Mouse (Mus musculus): ENCODE data around the gene Slc37a1. TPM values are rescaled to one million over a fixed set of nuclear protein-coding genes. Genes with fewer than 3 reads are reported as not detected.

Gene Slc37a1
- total RNA-seq, 1 experiment from 2014 or later = 15.5 TPM

DNA sequence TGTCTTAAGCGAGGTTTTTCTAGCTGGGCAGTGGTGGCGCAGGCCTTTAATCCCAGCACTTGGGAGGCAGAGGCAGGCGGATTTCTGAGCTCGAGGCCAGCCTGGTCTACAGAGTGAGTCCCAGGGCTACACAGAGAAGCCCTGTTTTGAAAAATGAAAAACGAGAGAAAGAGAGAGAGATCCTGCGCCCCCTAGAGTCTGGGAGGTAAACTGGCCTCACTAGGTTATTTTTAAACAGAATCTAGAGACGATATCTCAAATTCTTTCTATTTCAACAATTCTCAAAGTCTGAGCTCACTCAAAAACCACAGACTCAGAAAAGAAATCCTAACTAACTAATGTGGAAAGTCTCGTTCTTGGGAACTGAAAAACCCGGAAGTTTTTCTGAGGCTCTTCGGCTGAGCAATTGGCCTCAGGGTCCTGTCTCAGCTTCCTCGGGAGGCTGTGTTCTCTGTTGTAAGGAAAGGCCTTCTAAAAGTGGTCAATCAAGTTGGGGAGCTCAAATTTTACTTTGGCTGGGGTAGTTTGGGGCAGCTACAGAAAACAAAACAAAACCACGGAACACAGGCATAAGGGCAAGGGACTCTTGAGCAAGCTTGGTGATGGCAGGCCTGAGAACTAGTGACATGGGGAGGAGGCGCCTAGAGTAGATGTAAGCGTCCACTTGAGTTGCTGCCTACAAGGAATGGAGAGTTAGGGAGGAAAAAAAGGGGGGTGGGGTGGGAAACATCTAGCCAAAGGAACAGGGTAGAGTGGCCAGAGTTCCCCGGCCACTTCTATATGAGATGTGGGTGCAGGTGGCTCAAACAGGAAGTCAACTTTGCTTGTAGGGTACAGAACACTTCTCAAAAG lies 8.0 kb downstream of the Slc37a1 start:
- DNase-seq = no peak

DNA sequence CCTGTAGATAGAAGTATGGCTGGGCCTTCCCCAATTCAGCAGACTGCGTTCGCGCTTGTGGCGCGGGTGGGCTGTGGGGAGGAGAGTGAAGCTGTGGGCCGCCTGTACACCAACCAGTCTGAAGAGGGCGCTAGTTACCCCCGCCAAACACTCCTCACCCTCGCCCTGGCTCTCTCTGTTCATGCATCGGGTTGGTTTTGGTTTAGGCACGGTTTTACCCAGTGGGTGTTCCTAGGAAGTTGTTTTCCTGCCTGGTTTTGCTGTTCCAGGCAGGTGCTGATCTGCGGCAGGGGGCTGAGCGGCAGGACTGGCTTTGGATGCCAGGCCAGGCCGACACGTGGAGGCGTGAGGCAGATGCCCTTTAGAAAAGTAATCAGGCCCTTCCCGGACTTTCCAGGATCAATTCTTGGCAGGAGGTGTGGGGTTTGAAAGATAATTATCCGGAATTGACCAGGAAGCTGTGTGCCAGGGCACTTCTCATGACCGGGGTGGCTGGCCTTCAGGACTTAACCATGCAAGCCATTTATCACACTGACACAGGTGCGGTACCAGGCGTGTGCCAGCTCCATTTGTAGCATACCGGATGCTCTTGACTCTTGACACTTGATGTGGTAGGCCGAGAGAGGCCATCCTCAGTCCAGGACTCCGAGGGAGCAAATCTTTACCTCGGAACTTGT lies 8.8 kb downstream of the Slc37a1 start:
- peak; percentile 42 for DNase-seq

DNA sequence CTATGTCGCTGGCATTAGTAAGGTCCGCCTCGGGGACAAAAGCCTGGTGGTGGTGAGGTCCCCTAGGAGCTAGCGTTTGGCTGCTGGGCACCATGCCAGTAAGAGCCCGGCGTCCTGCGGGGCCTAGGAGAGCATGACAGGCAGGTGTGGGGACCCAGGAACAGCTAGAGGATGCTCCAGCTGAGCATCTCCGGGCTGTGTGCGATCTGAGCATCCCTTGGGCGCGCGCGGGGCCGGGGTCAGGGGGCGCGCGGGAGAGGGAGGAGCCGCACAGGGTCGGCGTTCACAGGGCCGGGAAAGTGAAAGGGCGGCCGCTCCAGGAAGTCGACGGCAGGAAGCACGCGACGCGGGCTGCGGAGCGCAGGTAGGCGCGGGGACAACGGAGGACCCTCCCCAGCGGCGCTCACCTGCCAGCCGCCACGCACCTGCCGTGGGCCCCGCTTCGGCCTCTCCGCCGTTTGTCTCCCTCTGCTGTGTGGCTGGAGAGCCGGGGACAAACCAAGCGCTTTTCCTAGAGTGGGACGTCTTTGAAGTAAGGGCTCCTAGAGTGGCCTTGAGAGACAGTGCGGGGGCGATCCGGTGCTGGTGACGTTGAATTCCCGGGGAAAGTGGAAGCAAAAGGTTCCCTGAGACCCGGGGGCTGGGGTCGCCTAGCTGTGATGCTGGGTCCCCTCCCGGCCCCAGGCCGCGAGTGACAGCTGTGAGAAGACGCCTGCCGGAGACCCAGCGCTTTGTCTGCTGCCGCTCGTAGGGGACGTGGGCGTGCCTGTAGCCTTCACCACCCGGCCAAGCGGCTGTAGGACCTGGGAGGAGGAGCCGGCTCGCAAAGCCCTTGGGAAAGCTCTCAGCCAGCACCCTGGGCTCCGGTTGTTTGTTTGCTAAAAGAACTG lies 9.5 kb downstream of the Slc37a1 start:
- DNase-seq = peak; percentile 91

DNA sequence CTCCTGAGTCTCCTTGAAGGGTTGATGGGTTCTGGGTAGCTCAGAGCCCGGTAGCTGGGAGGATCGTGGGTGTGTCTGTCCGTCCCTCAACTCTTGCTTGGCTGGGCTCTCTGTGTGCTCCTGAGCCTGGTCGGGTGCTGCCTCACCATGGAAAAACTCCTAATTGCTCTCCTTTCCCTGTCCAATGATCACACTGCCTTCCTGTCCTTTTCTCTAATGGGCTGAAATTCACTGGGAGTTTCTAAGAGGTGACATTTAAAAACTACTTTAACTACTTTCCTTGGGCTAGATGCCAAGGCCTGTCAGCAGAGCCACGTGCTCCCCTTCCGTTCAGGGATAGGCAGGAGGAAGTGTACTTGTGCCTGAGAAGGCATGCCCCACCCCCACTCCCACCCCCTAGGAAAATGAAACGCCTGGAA lies 10.9 kb downstream of the Slc37a1 start:
- peak; percentile 68 for DNase-seq

DNA sequence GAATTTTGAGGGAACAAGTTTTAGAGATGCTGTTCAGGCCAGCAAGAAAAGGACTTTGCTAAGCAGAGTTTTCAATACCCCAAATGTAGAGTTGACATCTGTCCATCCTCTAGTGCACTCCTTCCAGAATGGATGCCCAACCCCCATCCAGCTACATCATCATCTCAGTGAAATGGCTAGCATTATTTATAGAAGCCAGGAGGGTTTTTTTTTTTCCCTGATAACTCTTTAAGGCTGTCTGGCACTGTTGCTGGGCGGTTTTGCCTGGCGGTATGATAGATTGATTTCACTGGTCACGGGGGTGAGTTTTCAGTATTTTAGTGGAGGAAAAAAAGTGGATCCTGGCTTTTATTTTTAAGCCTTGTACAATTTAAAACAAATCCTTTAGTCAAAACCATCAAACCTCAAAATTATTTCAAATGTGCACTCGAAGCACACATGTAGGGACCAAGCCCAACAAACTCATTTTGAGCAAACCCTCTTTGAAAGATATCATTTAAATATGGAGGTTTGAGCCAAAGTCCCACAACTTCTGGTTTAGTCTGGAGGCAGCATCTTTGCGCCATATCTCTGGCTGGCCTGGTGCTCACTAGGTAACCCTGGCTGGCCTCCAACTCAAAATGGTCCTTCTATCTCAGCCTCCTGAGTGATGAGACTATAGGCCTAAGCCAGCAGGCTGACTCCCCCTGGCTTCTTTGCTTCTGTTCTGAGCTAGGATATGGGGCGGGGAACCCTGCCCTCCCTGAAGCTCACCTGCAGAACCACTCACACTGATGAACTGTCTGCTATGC lies 12.0 kb downstream of the Slc37a1 start:
- no peak for DNase-seq

DNA sequence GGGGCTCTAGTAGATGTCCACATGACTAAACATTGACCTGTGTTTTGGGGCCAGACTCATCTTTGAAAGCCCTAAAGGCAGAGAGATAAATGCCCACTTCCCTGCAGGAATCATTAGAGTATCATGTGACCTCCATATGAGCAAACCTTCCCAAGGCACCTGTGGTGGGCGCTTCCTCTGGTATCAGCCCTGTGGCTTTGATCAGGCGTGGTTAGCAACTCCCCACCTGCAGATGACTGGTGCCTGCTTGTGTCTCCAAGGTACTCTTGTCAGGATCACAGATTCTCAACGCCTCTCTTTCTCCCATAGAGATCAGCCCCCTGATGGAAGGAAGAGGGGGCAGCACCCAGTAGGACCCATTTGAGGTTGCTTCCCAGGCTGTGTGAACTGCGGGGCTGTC lies 13.4 kb downstream of the Slc37a1 start:
- DNase-seq = no peak

DNA sequence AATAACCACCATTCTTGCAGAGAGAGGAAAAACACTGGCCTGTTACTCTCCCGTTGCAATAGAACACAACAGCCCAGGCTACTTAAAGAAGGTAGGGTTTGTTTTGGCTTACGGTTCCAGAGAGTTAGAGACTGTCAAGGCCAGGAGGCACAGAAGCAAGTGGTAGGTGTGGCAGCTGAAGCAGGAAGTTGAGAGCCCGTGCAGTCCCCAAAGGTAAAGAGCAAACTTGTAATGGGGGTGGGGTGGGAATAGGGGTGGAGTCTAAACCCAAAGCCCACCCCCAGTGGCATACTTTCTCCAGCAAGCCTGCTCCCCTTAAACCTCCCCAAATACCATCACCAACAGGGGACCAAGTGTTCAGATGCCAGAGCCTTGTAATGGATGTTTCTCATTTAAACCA lies 14.1 kb downstream of the Slc37a1 start:
- DNase-seq = no peak

DNA sequence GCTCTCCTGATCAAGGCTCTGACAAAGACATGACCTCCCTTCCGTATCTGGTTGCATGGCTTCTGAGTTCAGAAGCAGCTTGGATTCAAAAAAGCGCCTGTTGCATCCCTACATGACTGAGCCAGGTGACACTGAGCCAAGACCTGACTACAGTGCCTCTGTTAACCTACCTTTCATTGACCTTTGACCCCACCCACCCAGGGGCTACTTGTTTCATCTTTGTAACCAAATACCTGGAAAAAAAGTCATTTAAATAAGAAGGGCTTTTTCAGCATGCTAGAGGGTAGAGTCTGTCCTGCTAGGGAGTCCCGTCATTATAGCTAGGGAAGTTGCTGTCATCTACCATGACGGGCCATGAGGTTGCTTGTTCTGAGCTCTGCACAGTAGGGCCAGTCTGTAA lies 16.8 kb downstream of the Slc37a1 start:
- DNase-seq = no peak

DNA sequence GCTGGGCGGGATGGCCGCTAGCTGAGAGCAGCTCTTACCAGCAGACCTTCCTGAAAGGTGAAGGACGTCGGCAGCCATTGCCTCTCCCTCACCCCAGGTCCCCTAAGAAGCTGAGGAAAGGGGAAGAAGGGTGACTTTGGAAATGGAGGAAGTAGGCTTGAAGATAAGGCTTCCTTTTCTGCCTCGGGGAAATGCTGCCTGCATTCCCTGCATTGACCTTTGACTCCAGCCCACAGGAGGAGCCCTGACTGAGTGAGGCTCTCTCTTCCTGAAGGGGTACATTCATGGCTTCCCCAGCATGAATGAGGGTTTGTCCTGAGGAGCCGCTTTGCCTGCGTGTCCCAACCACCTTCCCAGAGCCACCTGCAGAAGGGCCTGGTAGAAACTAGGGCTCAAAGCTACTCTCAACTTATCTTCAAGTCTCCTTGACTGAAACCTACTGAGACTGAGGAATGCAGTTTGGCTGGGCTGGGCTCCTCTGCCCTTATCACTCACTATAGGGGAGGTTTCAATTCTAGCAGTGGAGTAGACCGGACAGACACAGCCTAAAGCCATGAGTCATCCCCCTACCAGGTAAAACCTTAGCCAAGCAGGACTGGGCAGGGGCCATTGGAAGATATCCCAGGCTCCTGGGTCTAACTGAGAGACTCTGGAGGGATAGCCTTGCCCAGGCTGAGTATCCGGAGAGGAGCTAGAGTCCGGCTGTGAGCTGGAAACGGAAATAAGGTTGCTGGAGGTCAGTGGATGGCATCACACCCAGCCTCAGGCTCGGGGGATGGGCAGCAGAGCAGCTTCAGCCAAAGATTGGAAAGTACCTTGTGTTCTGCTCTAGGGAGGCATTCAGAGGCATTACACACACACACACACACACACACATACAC lies 18.5 kb downstream of the Slc37a1 start:
- peak; percentile 66 for DNase-seq

DNA sequence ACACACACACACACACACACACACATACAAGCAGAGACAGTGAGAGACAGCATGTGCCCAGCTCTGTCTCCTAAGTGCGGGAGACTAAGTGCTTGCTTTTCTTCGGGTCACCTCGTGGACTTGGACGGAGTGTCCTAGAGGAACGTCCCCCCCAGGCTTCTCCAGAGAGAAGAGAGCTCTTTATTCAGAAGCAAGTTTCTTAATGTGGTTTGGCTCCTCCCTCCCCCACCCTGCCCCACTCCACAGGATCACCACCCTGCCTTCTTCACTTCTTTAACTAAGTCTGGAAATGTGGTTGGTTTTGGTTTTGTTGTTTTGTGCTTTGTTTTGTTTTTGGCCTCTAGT lies 19.2 kb downstream of the Slc37a1 start:
- DNase-seq = no peak

DNA sequence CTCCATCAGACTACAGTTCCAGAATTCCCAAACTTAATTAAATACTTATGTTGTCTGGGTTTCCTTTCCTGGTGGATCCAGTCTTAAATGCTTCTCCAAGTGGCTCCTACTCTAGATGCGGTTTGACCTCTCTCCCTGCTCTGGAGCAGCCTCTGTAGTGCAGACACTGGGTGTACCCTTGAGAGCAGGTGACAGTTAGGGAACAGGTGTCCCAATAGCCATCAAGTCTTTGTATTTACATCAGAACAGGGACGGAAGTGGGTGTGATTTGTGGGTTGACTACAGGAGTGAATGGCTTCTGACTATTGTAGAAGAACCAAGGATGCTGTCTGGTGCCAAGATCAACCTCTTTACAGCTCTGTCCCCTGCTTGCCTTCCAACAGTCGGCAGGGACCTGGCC lies 21.2 kb downstream of the Slc37a1 start:
- DNase-seq = no peak

DNA sequence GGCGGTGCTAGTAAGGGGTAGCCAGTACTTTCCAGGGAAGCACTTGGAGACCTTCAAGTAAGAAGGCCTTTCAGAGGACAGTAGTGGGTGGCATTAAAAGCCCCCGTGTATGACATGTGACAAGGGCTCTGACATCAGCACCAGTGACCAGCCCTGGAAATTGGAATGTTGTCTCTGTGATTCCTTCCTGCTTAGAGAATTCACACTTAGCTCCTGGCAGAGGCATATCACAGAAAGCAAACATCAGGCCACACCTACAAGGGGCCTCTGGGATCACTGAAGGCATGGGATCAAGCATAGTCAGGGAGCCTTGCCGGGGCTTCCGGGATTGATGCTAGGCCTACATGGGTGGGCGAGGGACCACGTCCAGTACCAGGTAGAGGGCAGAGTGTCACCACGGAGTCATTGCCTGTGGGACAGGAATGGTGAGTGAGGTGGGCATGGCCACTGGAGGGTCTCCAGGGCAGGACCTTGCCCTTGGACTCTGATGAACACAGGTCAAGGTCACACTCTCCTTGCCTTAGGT lies 21.8 kb downstream of the Slc37a1 start:
- no peak for DNase-seq

DNA sequence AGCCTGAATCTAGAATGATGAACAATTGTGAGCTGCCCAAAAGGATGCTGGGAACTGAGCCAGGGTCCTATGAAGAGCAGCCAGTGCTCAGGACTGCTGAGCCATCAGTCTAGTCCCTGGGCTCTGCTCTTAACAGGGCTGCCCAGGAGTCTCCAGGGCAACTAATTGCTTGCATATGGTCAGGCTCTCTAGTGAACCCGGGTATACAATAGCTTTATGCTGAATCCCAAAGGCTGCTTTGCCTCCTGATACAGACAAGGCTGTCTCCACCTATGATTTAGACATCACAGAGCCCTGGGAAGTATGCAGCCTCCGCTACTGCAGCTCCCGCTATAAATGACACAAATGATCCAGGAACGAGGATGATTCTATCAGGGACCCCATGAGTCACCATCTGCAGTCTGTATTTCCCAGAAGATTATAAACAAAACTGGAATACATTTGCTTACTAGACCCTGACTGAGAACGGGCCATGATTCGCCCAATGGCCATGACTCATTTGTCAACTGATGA lies 22.7 kb downstream of the Slc37a1 start:
- DNase-seq = no peak

DNA sequence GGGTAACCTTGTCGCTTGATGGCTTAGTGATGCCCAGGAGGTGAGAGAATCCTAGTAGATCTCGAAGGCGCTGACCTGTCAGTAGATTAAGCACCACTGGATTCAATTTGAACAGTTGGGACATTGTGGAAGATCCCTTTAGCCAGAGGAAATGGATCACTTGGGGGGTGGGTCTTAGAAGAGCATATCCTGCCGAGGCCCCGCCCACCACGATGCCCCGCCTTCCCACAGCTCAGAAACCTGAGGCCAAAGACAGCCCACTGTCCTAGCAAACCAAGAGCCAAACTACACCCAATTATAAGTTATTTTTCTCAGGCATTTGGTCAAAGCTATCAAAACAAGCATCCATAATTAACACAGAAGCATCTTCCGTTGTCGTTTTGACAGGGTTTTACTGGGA lies 24.5 kb downstream of the Slc37a1 start:
- no peak for DNase-seq

DNA sequence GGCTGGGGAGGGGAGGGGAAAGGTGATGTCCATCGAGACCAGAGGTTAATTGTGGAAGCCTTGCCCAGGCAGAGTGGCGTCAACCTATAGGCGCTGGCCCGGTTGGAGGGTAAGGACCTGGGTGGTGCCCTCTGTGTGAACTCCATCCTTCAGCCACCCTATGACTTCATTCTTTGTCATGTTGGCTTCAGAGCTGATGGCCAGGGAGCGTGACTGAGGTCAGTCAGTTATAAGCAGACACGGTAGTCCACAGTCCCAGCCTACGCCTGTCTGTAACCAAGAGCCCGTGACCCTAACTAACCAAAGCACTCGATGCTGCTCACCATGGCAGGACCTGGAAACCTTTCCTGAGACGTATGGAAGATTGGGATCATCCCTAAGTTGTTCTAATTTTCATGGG lies 26.1 kb downstream of the Slc37a1 start:
- DNase-seq = no peak

DNA sequence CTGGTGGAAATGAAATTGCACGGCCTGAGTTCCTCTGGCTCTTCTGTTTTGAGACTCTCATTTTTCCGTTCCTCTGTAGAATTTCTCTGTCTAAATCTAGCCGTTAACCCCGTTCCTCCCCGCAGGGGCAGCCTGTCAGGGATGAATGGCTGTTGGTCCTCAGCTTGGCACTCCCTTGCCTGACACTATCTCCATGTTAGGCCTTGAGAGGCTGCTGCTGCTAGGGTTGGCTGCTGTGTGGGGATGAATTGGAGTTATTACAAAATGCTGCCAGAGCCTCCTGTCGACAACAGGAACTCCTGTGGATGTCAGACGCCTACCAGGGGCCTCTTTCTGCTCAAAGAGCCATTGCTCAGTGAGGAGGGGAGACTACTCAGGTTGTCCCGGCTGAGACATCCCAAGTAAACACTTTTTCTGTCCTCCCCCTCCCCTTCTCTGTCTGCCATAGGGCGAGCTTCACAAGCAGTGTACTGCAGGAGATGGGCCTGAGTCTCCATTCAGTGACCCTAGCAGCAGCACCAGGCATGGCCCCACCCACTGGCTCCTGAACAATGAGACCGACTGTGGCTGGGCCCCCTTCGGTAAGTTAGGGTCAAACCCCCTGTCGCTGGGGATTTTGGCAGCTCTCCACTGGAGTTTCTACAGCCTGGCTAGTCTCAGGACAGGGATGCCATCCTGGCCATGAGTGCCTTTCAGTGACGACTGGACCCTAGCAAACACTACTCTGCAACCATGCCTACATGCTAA lies 28.6 kb downstream of the Slc37a1 start:
- no peak for DNase-seq

DNA sequence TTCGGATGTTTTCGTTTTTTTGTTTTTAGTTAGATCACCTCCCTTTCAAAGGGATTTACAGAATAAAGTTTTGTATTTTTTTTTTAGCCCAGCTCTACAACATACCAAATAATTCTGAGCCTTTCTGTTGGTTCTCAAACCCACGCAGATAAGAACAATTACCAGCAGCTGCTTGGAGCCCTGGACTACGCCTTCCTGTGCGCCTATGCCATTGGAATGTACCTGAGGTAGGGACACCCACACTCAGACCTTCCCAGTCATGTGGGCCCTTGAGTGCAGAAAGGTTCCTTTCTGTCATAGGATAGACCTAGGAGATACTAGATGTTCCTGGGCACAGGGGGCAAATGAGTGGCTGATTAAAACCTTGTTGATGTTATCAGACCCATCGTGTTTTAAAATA lies 29.4 kb downstream of the Slc37a1 start:
- no peak for DNase-seq

DNA sequence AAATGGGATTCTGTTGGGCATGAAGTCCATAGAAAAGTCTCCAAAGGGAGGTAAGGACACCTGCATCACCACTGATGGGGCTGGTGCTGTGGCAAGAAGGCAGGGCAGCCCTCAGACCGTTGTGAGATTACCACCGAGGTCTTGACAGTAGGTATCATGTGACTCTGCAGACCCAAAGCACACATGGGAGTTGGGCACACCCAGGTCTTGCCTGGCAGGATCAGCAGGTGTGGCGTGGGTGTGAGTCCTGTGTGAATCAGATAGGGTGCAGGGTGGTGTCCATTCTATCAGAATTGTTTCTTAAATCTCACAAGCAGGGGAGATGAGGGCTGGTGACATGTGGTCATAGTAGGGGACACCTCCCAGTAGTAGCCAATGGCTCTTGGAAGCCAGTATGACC lies 30.4 kb downstream of the Slc37a1 start:
- no peak for DNase-seq

DNA sequence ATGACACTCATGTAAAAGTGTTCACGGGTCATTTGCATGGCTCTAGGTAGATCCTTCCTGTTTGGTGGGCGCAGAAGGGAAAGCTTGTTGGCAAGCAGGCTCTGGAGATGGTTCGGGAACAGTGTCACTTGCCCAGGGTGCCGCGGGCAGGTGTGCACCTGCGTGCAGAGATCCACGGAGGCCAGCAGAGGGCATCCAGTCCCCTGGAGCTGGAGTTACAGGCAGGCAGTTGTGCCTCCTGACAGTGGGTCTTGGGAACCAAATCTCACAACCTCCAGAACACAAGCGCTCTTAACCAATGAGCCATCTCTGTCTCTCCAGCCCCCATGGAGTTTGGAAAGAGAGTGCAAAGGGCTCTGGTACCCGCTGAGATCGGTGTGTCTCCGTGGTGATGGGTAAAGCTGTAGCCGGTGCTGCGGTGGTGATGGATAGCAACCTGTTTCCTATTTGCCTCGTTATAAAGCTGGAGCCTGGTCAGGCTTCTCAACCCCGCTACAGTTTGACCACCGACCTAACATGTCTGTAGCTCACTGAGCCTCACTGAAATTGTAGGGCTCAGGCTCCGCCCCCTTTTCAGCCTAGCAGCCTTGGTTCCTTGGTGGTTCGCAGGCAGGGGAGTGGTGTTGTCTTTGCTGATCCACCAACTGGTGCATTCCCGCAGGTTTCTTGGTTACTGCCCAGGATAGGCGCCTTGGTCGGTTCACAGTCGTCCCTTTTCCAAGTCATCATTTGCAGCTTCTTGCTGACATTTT lies 31.1 kb downstream of the Slc37a1 start:
- no peak for DNase-seq

Measured in adrenal gland, postnatal 25 days (tissue).